Mouse (Mus musculus) small intestine, adult 2 months (tissue): ENCODE data around the gene Rpsa.

ENCODE experiments used
- CTCF ChIP-seq: fragments of 200-500 bp; IDR thresholded peaks from 2 replicates; pipeline ENCODE4 v1.5.1; 2012; ENCODE audit warnings: low read depth, mild to moderate bottlenecking, control low read depth, inconsistent platforms, low read length, moderate library complexity, mixed read lengths; ENCODE audit not compliant: insufficient replicate concordance, insufficient read length; ENCODE audit errors: extremely low read depth
- POLR2A ChIP-seq: fragments of 200-500 bp; IDR thresholded peaks from 2 replicates; pipeline ENCODE4 v1.6.1; 2012; ENCODE audit warnings: low read depth, mild to moderate bottlenecking, control low read depth, inconsistent platforms, low read length, moderate library complexity

DNA sequence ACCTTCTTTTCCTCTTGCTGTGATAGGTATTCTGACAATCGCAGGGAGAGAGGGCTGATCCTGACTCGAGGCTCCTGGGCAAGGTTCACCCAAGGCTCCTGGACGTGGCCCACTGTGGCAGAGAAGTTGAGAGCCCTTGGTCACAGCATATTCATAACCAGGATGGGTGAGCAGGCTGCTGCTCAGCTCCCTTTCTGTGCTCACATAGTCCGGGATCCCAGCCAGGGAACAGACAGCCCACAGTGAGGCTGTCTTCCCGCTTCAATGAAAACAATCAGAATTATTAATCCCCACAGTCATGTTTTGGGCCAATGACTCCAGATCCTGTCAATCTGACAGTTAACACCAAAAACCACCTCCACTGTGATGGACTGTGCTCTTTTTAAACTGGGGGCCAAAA, 45.5 kb upstream of the Rpsa start:
- no peak for TF ChIP-seq CTCF
- no peak for TF ChIP-seq POLR2A
